Mouse (Mus musculus): Measurements from ENCODE around the gene Zfp365. TPM values are rescaled to one million over a fixed set of nuclear protein-coding genes. Genes with fewer than 3 reads are reported as not detected.

The Zfp365 gene
- polyA plus RNA-seq, 1 experiment from 2014 or later = 3.0 TPM

GRCm38 (mm10) chr10:67862331-67862730 is 50.1 kb downstream of the Zfp365 start:
- no peak overlapping the region for H3K9ac ChIP-seq
- no peak overlapping the region for H3K4me2 ChIP-seq (replicated peaks)
- no peaks in the 10 kb centered on the region for H3K27me3 ChIP-seq
- H3K36me3 ChIP-seq = no peaks in the 10 kb centered on the region
- no peak overlapping the region for H3K27ac ChIP-seq
- no peak for ATAC-seq (ENCODE audit: low FRiP score)
- WGBS = 21% methylated on average over 7 of the region's 7 CpGs
- no peaks in the 10 kb centered on the region for H3K4me1 ChIP-seq
- no peak overlapping the region for H3K4me3 ChIP-seq
- no peaks in the 10 kb centered on the region for H3K9me3 ChIP-seq (replicated peaks)

GRCm38 (mm10) chr10:67858878-67859277 is 53.6 kb downstream of the Zfp365 start:
- H3K4me2 ChIP-seq (replicated peaks) = no peak overlapping the region
- ATAC-seq (ENCODE audit: low FRiP score) = peak; percentile 66
- WGBS = 17% methylated on average over 8 of the region's 8 CpGs
- H3K36me3 ChIP-seq = no peaks in the 10 kb centered on the region
- H3K9ac ChIP-seq = no peak overlapping the region
- H3K27me3 ChIP-seq = no peaks in the 10 kb centered on the region
- H3K4me3 ChIP-seq = no peak overlapping the region
- H3K27ac ChIP-seq = no peak overlapping the region
- no peaks in the 10 kb centered on the region for H3K9me3 ChIP-seq (replicated peaks)
- H3K4me1 ChIP-seq = no peaks in the 10 kb centered on the region

- Histone ChIP-seq H3K4me3 (no peak overlapping the region), H3K9ac (no peak overlapping the region), H3K27me3 (no peaks in the 10 kb centered on the region), H3K36me3 (no peaks in the 10 kb centered on the region), H3K4me2 (replicated peaks) (no peak overlapping the region), H3K9me3 (replicated peaks) (no peaks in the 10 kb centered on the region), H3K4me1 (no peaks in the 10 kb centered on the region), H3K27ac (no peak overlapping the region)
- WGBS = 88% methylated on average over 4 of the region's 4 CpGs
- no peak for ATAC-seq (ENCODE audit: low FRiP score)
Observed at GRCm38 (mm10) chr10:67857561-67857906, 54.9 kb downstream of the Zfp365 start.

GRCm38 (mm10) chr10:67856791-67857560 is 55.5 kb downstream of the Zfp365 start:
- 88% methylated on average over 14 of the region's 14 CpGs for WGBS
- Histone ChIP-seq H3K4me2 (replicated peaks) (no peak overlapping the region), H3K9ac (no peak overlapping the region), H3K4me3 (no peak overlapping the region), H3K36me3 (no peaks in the 10 kb centered on the region), H3K4me1 (no peaks in the 10 kb centered on the region), H3K27ac (no peak overlapping the region), H3K27me3 (no peaks in the 10 kb centered on the region), H3K9me3 (replicated peaks) (no peaks in the 10 kb centered on the region)
- ATAC-seq (ENCODE audit: low FRiP score) = no peak

GRCm38 (mm10) chr10:67855760-67856159 is 56.7 kb downstream of the Zfp365 start:
- 75% methylated on average over 5 of the region's 5 CpGs for WGBS
- Histone ChIP-seq H3K9ac (no peak overlapping the region), H3K27ac (no peak overlapping the region), H3K4me1 (peaks cover 3% of the 10 kb centered on the region), H3K27me3 (no peaks in the 10 kb centered on the region), H3K4me3 (no peak overlapping the region), H3K9me3 (replicated peaks) (no peaks in the 10 kb centered on the region), H3K36me3 (no peaks in the 10 kb centered on the region), H3K4me2 (replicated peaks) (no peak overlapping the region)
- ATAC-seq (ENCODE audit: low FRiP score) = no peak

GRCm38 (mm10) chr10:67852411-67852810 is 60.1 kb downstream of the Zfp365 start:
- H3K27me3 ChIP-seq = no peaks in the 10 kb centered on the region
- H3K9me3 ChIP-seq (replicated peaks) = no peaks in the 10 kb centered on the region
- H3K9ac ChIP-seq = no peak overlapping the region
- H3K4me3 ChIP-seq = no peak overlapping the region
- no peak overlapping the region for H3K4me2 ChIP-seq (replicated peaks)
- no peaks in the 10 kb centered on the region for H3K36me3 ChIP-seq
- H3K4me1 ChIP-seq = peaks cover 3% of the 10 kb centered on the region
- ATAC-seq (ENCODE audit: low FRiP score) = no peak
- no peak overlapping the region for H3K27ac ChIP-seq
- WGBS = 74% methylated on average over 6 of the region's 6 CpGs

GRCm38 (mm10) chr10:67851079-67851478 is 61.4 kb downstream of the Zfp365 start:
- Histone ChIP-seq H3K4me1 (peaks cover 3% of the 10 kb centered on the region), H3K9ac (no peak overlapping the region), H3K4me3 (no peak overlapping the region), H3K27ac (no peak overlapping the region), H3K9me3 (replicated peaks) (no peaks in the 10 kb centered on the region), H3K36me3 (no peaks in the 10 kb centered on the region), H3K4me2 (replicated peaks) (no peak overlapping the region), H3K27me3 (no peaks in the 10 kb centered on the region)
- 42% methylated on average over 6 of the region's 6 CpGs for WGBS
- ATAC-seq (ENCODE audit: low FRiP score) = no peak

GRCm38 (mm10) chr10:67846016-67846650 is 66.3 kb downstream of the Zfp365 start:
- Histone ChIP-seq H3K4me3 (no peak overlapping the region), H3K4me1 (peaks cover 2% of the 10 kb centered on the region), H3K27me3 (no peaks in the 10 kb centered on the region), H3K9me3 (replicated peaks) (no peaks in the 10 kb centered on the region), H3K27ac (no peak overlapping the region), H3K4me2 (replicated peaks) (no peak overlapping the region), H3K9ac (no peak overlapping the region), H3K36me3 (no peaks in the 10 kb centered on the region)
- 83% methylated on average over 14 of the region's 14 CpGs for WGBS
- ATAC-seq (ENCODE audit: low FRiP score) = no peak

DNA sequence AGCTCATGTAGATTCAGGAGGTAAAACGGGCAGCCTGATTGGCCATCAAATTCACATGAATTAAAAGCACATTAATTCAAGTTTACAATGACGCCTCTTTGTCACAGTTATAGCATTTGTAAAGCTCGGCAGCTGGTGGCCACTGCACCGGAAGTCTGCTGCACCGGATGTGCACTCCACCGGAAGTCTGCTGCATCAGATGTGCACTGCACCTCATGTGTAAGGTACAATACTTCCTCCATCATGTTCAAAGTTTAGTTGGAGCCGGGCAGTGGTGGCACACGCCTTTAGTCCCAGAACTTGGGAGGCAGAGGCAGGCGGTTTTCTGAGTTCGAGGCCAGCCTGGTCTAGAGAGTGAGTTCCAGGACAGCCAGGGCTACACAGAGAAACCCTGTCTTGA is 70.9 kb downstream of the Zfp365 start:
- H3K4me2 ChIP-seq (replicated peaks) = no peak overlapping the region
- H3K4me3 ChIP-seq = no peak overlapping the region
- no peak for ATAC-seq (ENCODE audit: low FRiP score)
- no peak overlapping the region for H3K9ac ChIP-seq
- H3K36me3 ChIP-seq = no peaks in the 10 kb centered on the region
- no peak overlapping the region for H3K27ac ChIP-seq
- no peaks in the 10 kb centered on the region for H3K27me3 ChIP-seq
- H3K4me1 ChIP-seq = no peaks in the 10 kb centered on the region
- WGBS = 75% methylated on average over 10 of the region's 10 CpGs
- H3K9me3 ChIP-seq (replicated peaks) = no peaks in the 10 kb centered on the region

DNA sequence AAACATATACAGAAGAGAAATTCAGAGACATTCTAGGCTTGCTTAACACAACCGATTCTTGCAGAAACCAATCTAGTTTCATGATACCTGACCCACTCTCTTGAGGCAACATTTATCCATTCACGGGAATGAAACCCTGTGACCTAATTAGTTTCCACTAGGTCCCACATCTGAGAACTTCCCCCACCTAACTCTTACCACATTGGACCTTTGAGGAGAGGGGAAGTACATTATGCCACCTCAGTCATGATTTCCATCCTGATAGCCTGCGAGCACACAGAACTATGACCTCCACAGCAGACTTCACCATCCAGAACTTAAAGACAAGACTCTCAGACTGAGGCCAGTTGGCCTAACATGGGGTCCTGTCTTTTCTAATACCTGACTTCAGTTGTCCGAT is 71.7 kb downstream of the Zfp365 start:
- no peak overlapping the region for H3K4me3 ChIP-seq
- H3K9ac ChIP-seq = no peak overlapping the region
- H3K9me3 ChIP-seq (replicated peaks) = no peaks in the 10 kb centered on the region
- ATAC-seq (ENCODE audit: low FRiP score) = no peak
- no peak overlapping the region for H3K27ac ChIP-seq
- no peaks in the 10 kb centered on the region for H3K4me1 ChIP-seq
- H3K4me2 ChIP-seq (replicated peaks) = no peak overlapping the region
- H3K36me3 ChIP-seq = no peaks in the 10 kb centered on the region
- WGBS = 89% methylated on average over 4 of the region's 4 CpGs
- no peaks in the 10 kb centered on the region for H3K27me3 ChIP-seq

DNA sequence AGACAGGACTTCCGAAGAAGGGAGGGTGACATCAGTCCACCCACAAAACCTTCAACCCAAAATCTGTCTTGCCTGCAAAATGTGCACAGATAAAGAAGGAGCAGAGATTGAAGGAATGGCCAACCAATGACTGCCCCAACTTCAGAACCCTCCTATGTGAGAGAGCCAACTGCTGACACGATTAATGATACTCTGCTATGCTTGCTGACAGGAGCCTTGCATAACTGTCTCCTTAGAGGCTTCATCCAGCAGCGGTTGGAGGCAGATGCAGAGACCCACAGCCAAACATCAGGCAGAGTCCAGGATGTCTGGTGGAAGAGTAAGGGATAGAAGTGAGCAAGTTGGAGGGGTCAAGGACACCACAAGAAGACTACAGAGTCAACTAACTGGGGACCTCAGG is 73.3 kb downstream of the Zfp365 start:
- H3K9me3 ChIP-seq (replicated peaks) = no peaks in the 10 kb centered on the region
- H3K27ac ChIP-seq = no peak overlapping the region
- H3K27me3 ChIP-seq = no peaks in the 10 kb centered on the region
- H3K36me3 ChIP-seq = no peaks in the 10 kb centered on the region
- 85% methylated on average over 3 of the region's 3 CpGs for WGBS
- H3K4me3 ChIP-seq = no peak overlapping the region
- H3K4me1 ChIP-seq = no peaks in the 10 kb centered on the region
- no peak overlapping the region for H3K9ac ChIP-seq
- no peak for ATAC-seq (ENCODE audit: low FRiP score)
- H3K4me2 ChIP-seq (replicated peaks) = no peak overlapping the region

GRCm38 (mm10) chr10:67836426-67836825 is 76.0 kb downstream of the Zfp365 start:
- Histone ChIP-seq H3K27me3 (no peaks in the 10 kb centered on the region), H3K9ac (no peak overlapping the region), H3K4me2 (replicated peaks) (no peak overlapping the region), H3K4me3 (no peak overlapping the region), H3K9me3 (replicated peaks) (no peaks in the 10 kb centered on the region), H3K36me3 (no peaks in the 10 kb centered on the region), H3K27ac (no peak overlapping the region), H3K4me1 (no peaks in the 10 kb centered on the region)
- no peak for ATAC-seq (ENCODE audit: low FRiP score)
- 83% methylated on average over 17 of the region's 17 CpGs for WGBS
